Mouse (Mus musculus) liver, postnatal 0 days (tissue): Measurements from ENCODE around the gene Olfr1102.

Experiments used
- CTCF ChIP-seq: sonication (generic); IDR thresholded peaks from 2 replicates; pipeline ENCODE4 v1.5.1; 2016; ENCODE audit warnings: antibody characterized with exemption, low read depth
- EP300 ChIP-seq: IDR thresholded peaks from 2 replicates; pipeline ENCODE4 v1.6.1; 2016; ENCODE audit warnings: antibody characterized with exemption, low read depth, mild to moderate bottlenecking

GRCm38 (mm10) chr2:87026980-87027379 lies 28.8 kb downstream of the Olfr1102 start, which contains the start of gene Olfr1104:
- TF ChIP-seq CTCF (no peak), EP300 (no peak)
